ENCODE assay signal across 12 mouse cellular contexts in genomic region chr16:41790016-41790415, GRCm38 (mm10).
A peak's percentile ranks its signal among the peaks of the same experiment; 100 is the strongest.
DNase-seq lines count a peak whose midpoint lies in the region; ATAC-seq lines count a peak whose summit lies in the region.
"Had no signal": no experiment of that assay in that cellular context is flagged by ENCODE, and none has a peak within 500 bp of the region (broad histone marks: within the 10 kb centered on the region; RNA-seq: fewer than 3 reads in every experiment).

No protein-coding gene starts in this region.

- no peak for ATAC-seq in cerebellum, adult (ENCODE audit: insufficient number of reproducible peaks, low FRiP score, low TSS enrichment)
- ATAC-seq: forebrain, embryonic 13.5 days; forebrain, embryonic 15.5 days; forebrain, postnatal 0 days had no signal

- DNase-seq in cerebellum, adult 9-10 months: peak; percentile 41
- peak; percentile 27 to 65 for DNase-seq in cerebellum, postnatal 14 days
- DNase-seq in cerebellum, adult 9-11 months: no peak
- peak; percentile 51 for DNase-seq in brain, adult 2 months (ENCODE audit: low read depth, low spot score)
- no peak for DNase-seq in urinary bladder, postnatal 25 days (ENCODE audit: low spot score)
- DNase-seq: adrenal gland, adult 2 months; adrenal gland, postnatal 10 days; adrenal gland, postnatal 25 days; forebrain, postnatal 0 days had no signal

Comparison
In these comparisons a context has a peak if more than half of its experiments do, and no peak if none do; other contexts are left out.
1. DNase-seq: peak in cerebellum, adult 9-10 months (single experiment), cerebellum, postnatal 14 days (2 of 2) and brain, adult 2 months (single experiment); none in cerebellum, adult 9-11 months (single experiment) and urinary bladder, postnatal 25 days (single experiment).